Mouse (Mus musculus): Measurements from ENCODE around the gene Pomgnt2. TPM values are rescaled to one million over a fixed set of nuclear protein-coding genes. Genes with fewer than 3 reads are reported as not detected.
A peak's percentile ranks its signal among the peaks of the same experiment; 100 is the strongest.

The Pomgnt2 gene
- polyA plus RNA-seq, 1 experiment: 5.6 TPM

DNA sequence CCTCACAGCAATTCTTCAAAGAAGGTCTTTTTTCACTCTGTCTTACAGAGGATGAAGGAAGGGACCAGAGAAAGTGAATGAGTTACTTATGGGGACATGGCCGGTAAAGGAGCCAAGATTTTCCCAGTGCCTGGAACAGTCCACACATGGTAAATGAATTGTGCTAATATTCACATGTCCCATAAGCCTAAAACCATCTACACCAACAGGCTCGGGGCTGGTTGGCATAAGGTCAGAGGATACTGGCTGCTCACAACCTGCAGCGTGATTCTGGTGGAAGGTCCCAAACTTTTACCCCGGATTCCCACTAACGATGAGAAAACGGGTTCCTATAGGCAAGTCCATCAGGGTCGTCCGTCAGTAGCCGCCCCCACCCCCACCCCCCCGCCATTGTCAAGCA is 1.8 kb downstream of the Pomgnt2 start:
- Histone ChIP-seq H3K36me3 (replicated peaks; ENCODE audit: low read length) (peaks cover 3% of the 10 kb centered on the region), H3K4me1 (peaks cover 47% of the 10 kb centered on the region), H3K4me3 (replicated peaks) (peak overlapping the region; percentile 93), H3K27me3 (replicated peaks) (peaks cover 55% of the 10 kb centered on the region), H3K9me3 (no peaks in the 10 kb centered on the region)
- TF ChIP-seq GATA1 (IDR thresholded peaks at IDR 0.05; ENCODE audit: borderline replicate concordance, low read length): no peak
- no peak for TF ChIP-seq FLI1 (IDR thresholded peaks at IDR 0.05; ENCODE audit: low read length)

DNA sequence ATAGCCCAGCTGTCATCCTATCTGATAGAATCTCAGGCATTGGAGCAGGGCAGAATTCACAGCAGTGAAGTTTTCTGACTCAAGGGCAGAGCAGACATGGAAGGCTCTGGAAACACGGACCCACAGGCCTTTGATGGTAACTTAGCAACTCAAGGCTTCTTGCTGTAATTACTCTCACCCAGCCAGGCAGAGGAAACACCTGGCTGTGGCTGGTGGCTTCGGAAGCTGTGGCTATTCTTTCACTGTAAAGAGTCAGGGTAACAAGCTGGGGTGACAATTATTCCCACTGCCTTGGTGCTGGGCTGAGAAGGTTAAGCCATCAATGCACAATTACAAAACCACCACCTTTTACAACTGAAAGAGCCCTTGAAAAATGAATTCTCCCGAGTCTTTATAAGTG is 3.9 kb downstream of the Pomgnt2 start:
- peaks cover 48% of the 10 kb centered on the region for H3K27me3 ChIP-seq (replicated peaks)
- H3K4me3 ChIP-seq (replicated peaks): no peak overlapping the region
- H3K36me3 ChIP-seq (replicated peaks; ENCODE audit: low read length): peaks cover 4% of the 10 kb centered on the region
- TF ChIP-seq GATA1 (IDR thresholded peaks at IDR 0.05; ENCODE audit: borderline replicate concordance, low read length) (no peak), FLI1 (IDR thresholded peaks at IDR 0.05; ENCODE audit: low read length) (no peak)
- H3K4me1 ChIP-seq: peaks cover 57% of the 10 kb centered on the region
- no peaks in the 10 kb centered on the region for H3K9me3 ChIP-seq

DNA sequence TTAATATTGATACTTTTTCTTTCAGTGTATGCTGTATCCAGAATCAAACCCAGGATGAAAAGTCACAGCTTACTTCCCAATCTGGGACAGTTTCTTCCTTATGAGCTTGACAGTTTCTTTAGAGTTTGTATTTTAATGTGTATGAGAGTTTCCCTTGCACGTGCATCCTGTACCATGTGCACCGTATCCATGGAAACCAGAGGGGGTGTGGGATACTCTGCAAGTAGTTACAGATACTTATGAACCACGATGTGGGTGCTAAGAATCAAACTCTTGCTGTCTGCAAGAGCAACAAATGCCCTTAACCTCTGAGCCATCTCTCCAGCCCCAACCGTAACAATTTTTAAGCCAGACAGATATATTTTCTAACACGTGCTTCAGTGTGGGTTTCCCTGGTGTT is 5.9 kb downstream of the Pomgnt2 start:
- Histone ChIP-seq H3K36me3 (replicated peaks; ENCODE audit: low read length) (peaks cover 4% of the 10 kb centered on the region), H3K4me1 (peaks cover 48% of the 10 kb centered on the region)
- TF ChIP-seq GATA1 (IDR thresholded peaks at IDR 0.05; ENCODE audit: borderline replicate concordance, low read length) (no peak), FLI1 (IDR thresholded peaks at IDR 0.05; ENCODE audit: low read length) (no peak)

DNA sequence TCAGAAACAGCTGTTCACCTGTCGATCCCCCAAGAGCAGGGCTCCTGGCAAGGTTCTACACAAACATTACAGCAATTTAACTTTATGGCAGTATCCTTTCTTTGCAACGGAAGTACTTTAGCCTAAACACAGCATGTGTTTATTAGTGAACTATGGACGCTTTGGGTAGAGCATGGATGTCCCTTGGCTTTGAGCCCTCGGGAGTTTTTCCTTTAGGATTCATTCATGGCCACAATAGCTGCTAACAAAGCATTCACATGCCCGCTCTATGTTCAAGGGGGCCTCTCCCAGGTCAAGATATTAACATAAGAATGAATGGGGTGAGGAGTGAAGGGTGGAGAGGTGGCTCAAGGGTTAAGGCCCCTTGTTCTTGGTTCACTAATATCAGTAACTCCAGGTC is 7.4 kb downstream of the Pomgnt2 start:
- no peak for TF ChIP-seq GATA1 (IDR thresholded peaks at IDR 0.05; ENCODE audit: borderline replicate concordance, low read length)
- TF ChIP-seq FLI1 (IDR thresholded peaks at IDR 0.05; ENCODE audit: low read length): no peak
- H3K4me1 ChIP-seq: peaks cover 47% of the 10 kb centered on the region
- peaks cover 4% of the 10 kb centered on the region for H3K36me3 ChIP-seq (replicated peaks; ENCODE audit: low read length)
- H3K9me3 ChIP-seq: no peaks in the 10 kb centered on the region
- no peak overlapping the region for H3K4me3 ChIP-seq (replicated peaks)
- peaks cover 29% of the 10 kb centered on the region for H3K27me3 ChIP-seq (replicated peaks)

More for the DNA sequence above, 5.9 kb downstream of the Pomgnt2 start:
- Histone ChIP-seq H3K9me3 (no peaks in the 10 kb centered on the region), H3K27me3 (replicated peaks) (peaks cover 36% of the 10 kb centered on the region), H3K4me3 (replicated peaks) (no peak overlapping the region)

DNA sequence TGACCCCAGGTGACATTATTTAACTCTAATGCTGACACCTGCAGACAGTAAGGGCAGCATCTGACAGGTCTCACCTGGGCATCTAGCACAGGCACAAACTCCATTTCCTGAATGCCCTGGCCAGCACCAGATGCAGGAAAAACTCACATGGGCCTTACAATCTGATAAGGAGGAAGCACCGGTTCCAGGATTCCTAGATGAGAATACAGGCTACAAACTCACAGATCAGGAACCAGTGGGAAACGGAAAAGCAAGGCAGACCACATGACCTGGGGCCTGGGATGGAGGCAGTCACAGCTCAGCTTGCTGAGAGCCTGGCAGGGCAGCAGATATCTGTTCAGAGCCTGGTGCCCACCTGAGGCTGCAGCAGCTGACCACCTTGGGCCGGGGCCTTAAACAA is 8.0 kb downstream of the Pomgnt2 start:
- TF ChIP-seq GATA1 (IDR thresholded peaks at IDR 0.05; ENCODE audit: borderline replicate concordance, low read length) (no peak), FLI1 (IDR thresholded peaks at IDR 0.05; ENCODE audit: low read length) (no peak)
- no peak overlapping the region for H3K4me3 ChIP-seq (replicated peaks)
- H3K27me3 ChIP-seq (replicated peaks): peaks cover 33% of the 10 kb centered on the region
- no peaks in the 10 kb centered on the region for H3K9me3 ChIP-seq
- H3K4me1 ChIP-seq: peaks cover 44% of the 10 kb centered on the region
- H3K36me3 ChIP-seq (replicated peaks; ENCODE audit: low read length): peaks cover 4% of the 10 kb centered on the region

DNA sequence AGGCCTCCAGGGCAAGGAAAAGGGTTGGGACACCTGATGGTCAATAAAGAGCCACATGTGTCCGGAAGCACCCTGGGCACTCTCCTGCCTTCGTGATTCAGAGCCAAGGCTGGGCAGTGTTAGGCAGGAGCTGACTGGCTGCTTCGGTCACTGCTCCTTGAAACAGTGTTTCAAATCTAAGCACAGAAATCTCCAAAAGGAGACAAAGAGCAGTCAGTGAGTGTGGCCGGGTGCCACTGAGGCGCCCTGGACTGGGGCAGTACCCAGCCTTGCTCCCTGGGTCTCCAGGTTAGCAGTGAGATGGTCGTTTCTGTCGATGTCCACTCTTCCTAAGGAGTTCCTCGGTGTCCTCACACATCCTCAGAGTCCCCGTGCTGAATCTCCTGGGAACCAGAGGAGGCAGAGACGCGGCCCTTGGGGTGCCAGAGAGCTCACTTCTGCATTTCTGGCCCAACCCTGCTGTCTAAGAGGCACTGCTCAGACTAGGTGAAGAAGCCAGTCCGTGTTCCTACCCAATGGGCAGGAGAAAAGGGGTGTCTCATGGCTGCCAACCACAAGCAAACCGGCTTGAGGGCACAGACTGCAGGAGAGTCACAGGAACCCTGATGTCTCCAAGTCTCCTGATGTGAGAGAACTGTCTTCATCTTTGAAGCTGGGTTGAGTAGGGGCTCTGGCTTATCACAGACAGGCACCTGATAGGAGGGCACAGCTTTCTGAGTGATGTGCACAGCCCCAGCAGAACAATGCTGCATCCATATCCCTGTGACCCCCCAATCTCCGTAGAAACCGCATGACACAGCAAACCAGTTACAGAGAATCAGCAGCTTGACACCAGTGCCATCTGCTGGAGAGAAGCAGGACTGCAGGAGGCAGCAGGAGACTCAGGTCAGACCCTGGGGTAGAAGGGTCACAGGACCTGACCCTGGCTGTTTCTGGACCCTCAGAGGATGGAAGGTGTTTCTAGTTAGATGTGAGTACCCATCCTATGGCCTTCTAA is 12.1 kb downstream of the Pomgnt2 start:
- Histone ChIP-seq H3K4me3 (replicated peaks) (peak overlapping the region; percentile 64), H3K4me1 (peaks cover 29% of the 10 kb centered on the region), H3K27me3 (replicated peaks) (peaks cover 47% of the 10 kb centered on the region), H3K9me3 (0 out of 2 replicates have a peak, but pooled peaks cover 6% of the 10 kb centered on the region), H3K36me3 (replicated peaks; ENCODE audit: low read length) (peaks cover 20% of the 10 kb centered on the region)
- TF ChIP-seq GATA1 (IDR thresholded peaks at IDR 0.05; ENCODE audit: borderline replicate concordance, low read length): no peak
- no peak for TF ChIP-seq FLI1 (IDR thresholded peaks at IDR 0.05; ENCODE audit: low read length)

DNA sequence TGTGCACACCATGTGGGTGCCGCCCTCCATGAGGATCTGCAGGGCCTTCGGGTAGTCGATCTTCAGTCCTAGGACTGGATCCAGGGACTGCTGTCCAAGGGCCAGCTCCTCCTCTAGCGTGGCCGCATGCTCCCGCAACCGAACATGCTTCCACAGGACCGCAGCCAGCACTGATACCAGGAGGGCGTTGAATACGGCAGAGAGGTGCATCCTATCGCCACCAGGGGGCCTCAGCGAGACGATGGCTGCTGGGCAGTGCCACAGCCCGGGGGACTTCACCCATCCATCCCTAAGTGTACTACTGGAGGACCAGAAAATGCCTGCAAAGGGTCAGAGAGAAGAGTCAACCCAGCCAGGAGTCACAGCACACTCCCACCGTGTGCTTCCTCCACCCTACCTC is 13.4 kb downstream of the Pomgnt2 start:
- H3K9me3 ChIP-seq: 0 out of 2 replicates have a peak, but pooled peaks cover 6% of the 10 kb centered on the region
- H3K27me3 ChIP-seq (replicated peaks): peaks cover 49% of the 10 kb centered on the region
- H3K4me3 ChIP-seq (replicated peaks): no peak overlapping the region
- H3K36me3 ChIP-seq (replicated peaks; ENCODE audit: low read length): peaks cover 20% of the 10 kb centered on the region
- H3K4me1 ChIP-seq: peaks cover 23% of the 10 kb centered on the region
- no peak for TF ChIP-seq FLI1 (IDR thresholded peaks at IDR 0.05; ENCODE audit: low read length)
- no peak for TF ChIP-seq GATA1 (IDR thresholded peaks at IDR 0.05; ENCODE audit: borderline replicate concordance, low read length)

DNA sequence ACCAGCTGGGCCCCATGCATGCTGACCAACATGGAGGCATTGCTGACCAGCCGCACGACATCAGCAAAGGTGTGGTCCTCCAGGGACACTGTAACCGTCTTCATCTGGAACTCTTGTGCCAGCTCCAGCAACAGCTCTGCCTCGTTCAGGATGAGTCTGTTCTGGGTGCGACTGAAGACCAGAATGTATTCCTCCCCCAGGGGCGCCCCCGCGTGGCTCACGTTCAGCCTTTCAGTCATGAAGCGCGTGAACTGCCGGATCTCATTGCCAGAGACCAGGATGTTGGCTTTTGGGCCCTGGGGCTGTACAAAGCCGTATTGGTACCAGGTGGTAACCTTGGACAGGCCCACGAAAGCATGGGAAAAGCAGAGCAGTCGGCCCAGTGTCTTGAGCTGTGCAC is 14.2 kb downstream of the Pomgnt2 start:
- Histone ChIP-seq H3K9me3 (0 out of 2 replicates have a peak, but pooled peaks cover 6% of the 10 kb centered on the region), H3K27me3 (replicated peaks) (peaks cover 54% of the 10 kb centered on the region), H3K4me1 (peaks cover 19% of the 10 kb centered on the region), H3K4me3 (replicated peaks) (no peak overlapping the region), H3K36me3 (replicated peaks; ENCODE audit: low read length) (peaks cover 20% of the 10 kb centered on the region)
- TF ChIP-seq GATA1 (IDR thresholded peaks at IDR 0.05; ENCODE audit: borderline replicate concordance, low read length): no peak
- no peak for TF ChIP-seq FLI1 (IDR thresholded peaks at IDR 0.05; ENCODE audit: low read length)

DNA sequence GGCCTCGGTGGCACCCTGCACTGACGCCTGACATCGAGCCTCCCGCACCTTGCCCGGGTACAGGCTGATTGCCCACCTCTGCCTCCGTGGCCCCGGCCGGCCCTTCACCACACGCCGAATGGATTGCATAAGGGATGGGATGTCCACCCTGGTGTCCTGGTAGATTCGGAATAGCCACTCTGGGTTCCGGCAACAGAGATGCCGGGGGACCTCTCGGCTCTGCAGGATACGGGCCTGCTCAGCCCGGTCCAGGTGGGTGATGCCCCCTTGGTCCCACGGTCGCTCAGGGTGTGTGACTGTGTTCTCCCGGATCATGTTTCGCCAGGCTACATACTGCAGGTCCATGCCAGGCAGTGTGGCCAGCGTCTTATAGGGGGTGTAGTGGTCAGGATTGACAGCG is 14.7 kb downstream of the Pomgnt2 start:
- Histone ChIP-seq H3K4me1 (peaks cover 19% of the 10 kb centered on the region), H3K36me3 (replicated peaks; ENCODE audit: low read length) (peaks cover 20% of the 10 kb centered on the region), H3K27me3 (replicated peaks) (peaks cover 56% of the 10 kb centered on the region), H3K9me3 (0 out of 2 replicates have a peak, but pooled peaks cover 6% of the 10 kb centered on the region), H3K4me3 (replicated peaks) (no peak overlapping the region)
- TF ChIP-seq GATA1 (IDR thresholded peaks at IDR 0.05; ENCODE audit: borderline replicate concordance, low read length) (no peak), FLI1 (IDR thresholded peaks at IDR 0.05; ENCODE audit: low read length) (no peak)

Measured in megakaryocyte, embryonic 14.5 days (primary cell).